Mouse (Mus musculus) spleen, adult 2 months (tissue): Measurements from ENCODE around the gene Fermt1.

ENCODE experiments used
- CTCF ChIP-seq: fragments of 200-500 bp; IDR thresholded peaks from 2 replicates; pipeline ENCODE4 v1.5.1; 2011; ENCODE audit warnings: mild to moderate bottlenecking, inconsistent platforms; ENCODE audit not compliant: insufficient read depth, insufficient read length, insufficient replicate concordance; ENCODE audit errors: extremely low read depth
- POLR2A ChIP-seq: fragments of 200-500 bp; IDR thresholded peaks from 2 replicates; pipeline ENCODE4 v1.6.1; 2011; ENCODE audit warnings: low read depth, low read length, inconsistent platforms

DNA sequence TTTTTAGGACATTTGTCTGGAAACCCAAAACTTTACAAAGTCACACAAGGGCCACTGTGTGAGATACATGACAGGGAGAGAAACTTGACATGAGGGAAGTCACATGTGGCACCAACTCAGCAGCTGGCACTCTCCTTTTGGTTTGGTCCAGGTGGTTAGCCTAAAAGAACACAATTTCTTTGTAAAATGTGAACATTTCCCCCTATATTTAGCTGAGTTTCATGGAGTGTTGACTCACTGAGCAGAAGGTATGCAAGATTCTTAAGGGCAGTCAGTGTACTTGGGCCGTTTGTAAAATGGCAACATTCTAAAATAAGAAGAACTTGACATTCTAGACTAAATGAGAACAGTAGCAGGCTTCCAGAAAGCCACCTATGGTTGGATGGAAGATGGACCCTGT, 30.9 kb downstream of the Fermt1 start:
- TF ChIP-seq CTCF (no peak), POLR2A (no peak)
